Mouse (Mus musculus) forebrain, embryonic 14.5 days (tissue): ENCODE measurements around the gene Heatr6. TPM values are rescaled to one million over a fixed set of nuclear protein-coding genes. Genes with fewer than 3 reads are reported as not detected.

ENCODE experiments used
- ATAC-seq: fragments of 200-750 bp; cut with Nextera tagmentation; 2 replicates; pipeline ENCODE4 v1.8.0; 2017; ENCODE audit warnings: mild to moderate bottlenecking, moderate library complexity
- DNase-seq: peaks from one replicate; pipeline ENCODE4 v3.0.0-alpha.2; 2015; ENCODE audit warnings: low spot score
- H3K27ac ChIP-seq: fragments of 300-500 bp; sonication (generic); 2 replicates; pipeline ENCODE4 v1.5.1; 2014; ENCODE audit warnings: low read depth, mild to moderate bottlenecking, control low read depth, low read length, moderate library complexity
- H3K27me3 ChIP-seq: fragments of 300-500 bp; sonication (generic); replicated peaks from 2 replicates; pipeline ENCODE4 v1.6.1; 2014; ENCODE audit warnings: low read length, control low read depth, mixed read lengths; ENCODE audit not compliant: control insufficient read depth, insufficient read depth
- H3K36me3 ChIP-seq: fragments of 300-500 bp; sonication (generic); 2 replicates; pipeline ENCODE4 v1.6.1; 2014; ENCODE audit warnings: low read length, control low read depth; ENCODE audit not compliant: control insufficient read depth, insufficient read depth
- H3K4me1 ChIP-seq: fragments of 300-500 bp; sonication (generic); 2 replicates; pipeline ENCODE4 v1.6.1; 2014; ENCODE audit warnings: antibody characterized with exemption, low read length, control low read depth; ENCODE audit not compliant: control insufficient read depth, insufficient read depth
- H3K4me2 ChIP-seq: fragments of 300-500 bp; sonication (generic); 2 replicates; pipeline ENCODE4 v1.6.1; 2014; ENCODE audit warnings: mild to moderate bottlenecking, control low read depth, low read length
- H3K4me3 ChIP-seq: fragments of 300-500 bp; sonication (generic); 2 replicates; pipeline ENCODE4 v1.5.1; 2014; ENCODE audit warnings: low read depth, low read length, control low read depth
- H3K9ac ChIP-seq: fragments of 300-500 bp; sonication (generic); 2 replicates; pipeline ENCODE4 v1.6.1; 2014; ENCODE audit warnings: mild to moderate bottlenecking, low read length, control low read depth, moderate library complexity
- H3K9me3 ChIP-seq: fragments of 300-500 bp; sonication (generic); replicated peaks from 2 replicates; pipeline ENCODE4 v1.6.1; 2016; ENCODE audit warnings: low read length, control low read depth, mixed read lengths; ENCODE audit not compliant: control insufficient read depth
- WGBS: fragments of 180-500 bp; shearing (Covaris S2); extraction: QIAGEN DNeasy Blood & Tissue Kit; methylation state at CpG from one replicate; pipeline ENCODE4 v1.1.7; 2014; 5-methylcytosine and 5-hydroxymethylcytosine counted together
- polyA plus RNA-seq: library from polyadenylated mRNA; unstranded; fragments of >200 nt; fragmentation: Nextera tagmentation; extraction: Ambion mirVana; gene quantifications from 2 replicates; pipeline ENCODE4 v1.2.1, GENCODE M21; 2014

Heatr6 gene
- polyA plus RNA-seq, 1 experiment from 2014 or later = 27.8 TPM

- ATAC-seq (no peak), DNase-seq (no peak)
- Histone ChIP-seq H3K9ac (no peak overlapping the region), H3K4me3 (no peak overlapping the region), H3K27ac (no peak overlapping the region), H3K27me3 (0 out of 2 replicates have a peak, but pooled peaks cover 4% of the 10 kb centered on the region), H3K36me3 (no peaks in the 10 kb centered on the region), H3K9me3 (no peaks in the 10 kb centered on the region), H3K4me1 (no peaks in the 10 kb centered on the region), H3K4me2 (no peak overlapping the region)
- 80% methylated on average over 3 of the region's 3 CpGs for WGBS
Measured at GRCm38 (mm10) chr11:83743525-83743924, 10.0 kb upstream of the Heatr6 start.

- no peak for DNase-seq
- H3K27ac ChIP-seq = no peak overlapping the region
- H3K36me3 ChIP-seq = no peaks in the 10 kb centered on the region
- no peak overlapping the region for H3K9ac ChIP-seq
- H3K27me3 ChIP-seq = 0 out of 2 replicates have a peak, but pooled peaks cover 4% of the 10 kb centered on the region
- no peak overlapping the region for H3K4me3 ChIP-seq
- WGBS = 72% methylated on average over 4 of the region's 4 CpGs
- no peaks in the 10 kb centered on the region for H3K4me1 ChIP-seq
- no peaks in the 10 kb centered on the region for H3K9me3 ChIP-seq
- no peak overlapping the region for H3K4me2 ChIP-seq
- no peak for ATAC-seq
Measured at GRCm38 (mm10) chr11:83746152-83746551, 7.3 kb upstream of the Heatr6 start.

- Histone ChIP-seq H3K4me3 (no peak within 1 kb of the TSS), H3K27ac (no peak within 1 kb of the TSS), H3K9ac (no peak within 1 kb of the TSS), H3K27me3 (0 out of 2 replicates have a peak, but pooled peaks cover 4% of the 10 kb centered on the region), H3K36me3 (no peaks in the 10 kb centered on the region), H3K4me1 (no peaks in the 10 kb centered on the region), H3K4me2 (no peak within 1 kb of the TSS), H3K9me3 (no peaks in the 10 kb centered on the region)
- 75% methylated on average over 5 of the region's 5 CpGs for WGBS
- no peak for DNase-seq
- ATAC-seq = no peak
Measured at GRCm38 (mm10) chr11:83746681-83747080, 6.8 kb upstream of the Heatr6 start, which contains the start of gene Wfdc21. Gene Wfdc21 (plus strand): TSS chr11:83746940.

GRCm38 (mm10) chr11:83747376-83748265, 5.9 kb upstream of the Heatr6 start:
- ATAC-seq = no peak
- Histone ChIP-seq H3K4me3 (no peak overlapping the region), H3K27me3 (0 out of 2 replicates have a peak, but pooled peaks cover 4% of the 10 kb centered on the region), H3K36me3 (no peaks in the 10 kb centered on the region), H3K4me2 (no peak overlapping the region), H3K27ac (no peak overlapping the region), H3K4me1 (no peaks in the 10 kb centered on the region), H3K9me3 (no peaks in the 10 kb centered on the region), H3K9ac (no peak overlapping the region)
- 65% methylated on average over 6 of the region's 6 CpGs for WGBS
- no peak for DNase-seq

GRCm38 (mm10) chr11:83754227-83754626, 731 bp downstream of the Heatr6 start:
- Histone ChIP-seq H3K4me1 (peaks cover 12% of the 10 kb centered on the region), H3K27me3 (no peaks in the 10 kb centered on the region), H3K27ac (peak overlapping the region; percentile 90), H3K4me3 (peak overlapping the region; percentile 85), H3K36me3 (peaks cover 36% of the 10 kb centered on the region), H3K9ac (peak overlapping the region; percentile 88), H3K4me2 (peak overlapping the region; percentile 73), H3K9me3 (no peaks in the 10 kb centered on the region)
- DNase-seq (no peak), ATAC-seq (peak; percentile 47)
- 3% methylated on average over 8 of the region's 8 CpGs for WGBS

- no peaks in the 10 kb centered on the region for H3K27me3 ChIP-seq
- WGBS = 92% methylated on average over 9 of the region's 9 CpGs
- H3K4me2 ChIP-seq = no peak overlapping the region
- H3K27ac ChIP-seq = no peak overlapping the region
- ATAC-seq (no peak), DNase-seq (no peak)
- H3K4me3 ChIP-seq = no peak overlapping the region
- H3K9me3 ChIP-seq = no peaks in the 10 kb centered on the region
- H3K9ac ChIP-seq = no peak overlapping the region
- H3K4me1 ChIP-seq = no peaks in the 10 kb centered on the region
- H3K36me3 ChIP-seq = peaks cover 99% of the 10 kb centered on the region
Measured at GRCm38 (mm10) chr11:83767306-83767705, 13.8 kb downstream of the Heatr6 start.

- no peak overlapping the region for H3K27ac ChIP-seq
- no peak for ATAC-seq
- H3K36me3 ChIP-seq = peaks cover 99% of the 10 kb centered on the region
- no peak overlapping the region for H3K9ac ChIP-seq
- no peaks in the 10 kb centered on the region for H3K4me1 ChIP-seq
- H3K9me3 ChIP-seq = no peaks in the 10 kb centered on the region
- no peak for DNase-seq
- H3K4me2 ChIP-seq = no peak overlapping the region
- 89% methylated on average over 4 of the region's 4 CpGs for WGBS
- H3K27me3 ChIP-seq = no peaks in the 10 kb centered on the region
- no peak overlapping the region for H3K4me3 ChIP-seq
Measured at GRCm38 (mm10) chr11:83768976-83769375, 15.5 kb downstream of the Heatr6 start.

- Histone ChIP-seq H3K36me3 (peaks cover 97% of the 10 kb centered on the region), H3K27me3 (no peaks in the 10 kb centered on the region), H3K27ac (no peak overlapping the region), H3K9me3 (no peaks in the 10 kb centered on the region), H3K4me1 (no peaks in the 10 kb centered on the region), H3K9ac (no peak overlapping the region), H3K4me3 (no peak overlapping the region), H3K4me2 (no peak overlapping the region)
- DNase-seq (no peak), ATAC-seq (no peak)
- 93% methylated on average over 7 of the region's 7 CpGs for WGBS
Measured at GRCm38 (mm10) chr11:83771014-83771413, 17.5 kb downstream of the Heatr6 start.

GRCm38 (mm10) chr11:83772341-83772740, 18.8 kb downstream of the Heatr6 start:
- no peaks in the 10 kb centered on the region for H3K4me1 ChIP-seq
- no peak overlapping the region for H3K9ac ChIP-seq
- H3K27ac ChIP-seq = no peak overlapping the region
- H3K27me3 ChIP-seq = no peaks in the 10 kb centered on the region
- DNase-seq (no peak), ATAC-seq (no peak)
- H3K4me3 ChIP-seq = no peak overlapping the region
- H3K9me3 ChIP-seq = no peaks in the 10 kb centered on the region
- peaks cover 97% of the 10 kb centered on the region for H3K36me3 ChIP-seq
- H3K4me2 ChIP-seq = no peak overlapping the region
- 98% methylated on average over 6 of the region's 6 CpGs for WGBS
